Mouse (Mus musculus): ENCODE measurements around the gene Fut7. TPM values are rescaled to one million over a fixed set of nuclear protein-coding genes. Genes with fewer than 3 reads are reported as not detected.
"Not testable (repeated sequence)": the region's sequence is repeated elsewhere in the genome, so short reads cannot be mapped to it uniquely, and the experiment has no call there.

Gene Fut7
- total and polyA plus RNA-seq, 3 experiments, result 0.08 to 0.21 TPM; not detected in 1

- no peak for DNase-seq (ENCODE audit: low read depth, low spot score)
- H3K9me3 ChIP-seq (replicated peaks; ENCODE audit: insufficient read depth, low read length), result no peaks in the 10 kb centered on the region
- no peak for TF ChIP-seq SIN3A (IDR thresholded peaks at IDR 0.05; ENCODE audit: low read length)
- no peak for TF ChIP-seq E2F4 (IDR thresholded peaks at IDR 0.05; ENCODE audit: borderline replicate concordance, low read depth, low read length)
- TF ChIP-seq ZKSCAN1 (IDR thresholded peaks at IDR 0.05; ENCODE audit: low read depth, low read length), result no peak
- no peak for TF ChIP-seq ZC3H11A (IDR thresholded peaks at IDR 0.05; ENCODE audit: low read depth, low read length)
- TF ChIP-seq NELFE (IDR thresholded peaks at IDR 0.05; ENCODE audit: low read depth, low read length), result no peak
- no peak for TF ChIP-seq HCFC1 (IDR thresholded peaks at IDR 0.05; ENCODE audit: low read depth, low read length)
- no peak for TF ChIP-seq MXI1 (IDR thresholded peaks at IDR 0.05; ENCODE audit: low read depth, low read length)
- TF ChIP-seq MYC (IDR thresholded peaks at IDR 0.05; ENCODE audit: low read depth, low read length), result no peak
- peaks cover 0 to 1% of the 10 kb centered on the region in 2 experiments; a peak in 1 of 4 replicates for H3K27me3 ChIP-seq (ENCODE audit: control insufficient read depth in 1 of 2, insufficient read depth in 2 of 2, low read length in 2 of 2)
- H3K27ac ChIP-seq (ENCODE audit: control insufficient read depth, low read depth, low read length), result no peak overlapping the region
- H3K4me1 ChIP-seq (ENCODE audit: control insufficient read depth in 1 of 2, insufficient read depth in 2 of 2, low read length in 2 of 2), result no peaks in the 10 kb centered on the region
- no peaks in the 10 kb centered on the region for H3K79me2 ChIP-seq (ENCODE audit: control insufficient read depth, insufficient read depth, low read length, poor library complexity)
- H3K9ac ChIP-seq (ENCODE audit: control insufficient read depth, low read depth, low read length, poor library complexity, severe bottlenecking), result no peak overlapping the region
- H3K36me3 ChIP-seq (ENCODE audit: control insufficient read depth in 1 of 2, insufficient read depth in 2 of 2, low read length in 2 of 2), result no peaks in the 10 kb centered on the region
- no peak overlapping the region for H3K4me3 ChIP-seq (ENCODE audit: control insufficient read depth in 1 of 2, insufficient read depth in 1 of 2, low read depth in 2 of 2, low read length in 2 of 2)
Observed at GRCm38 (mm10) chr2:25408908-25409307, 14.2 kb upstream of the Fut7 start.

GRCm38 (mm10) chr2:25413436-25413835 is 9.6 kb upstream of the Fut7 start:
- H3K9me3 ChIP-seq (replicated peaks; ENCODE audit: insufficient read depth, low read length); H3K9ac ChIP-seq (ENCODE audit: control insufficient read depth, low read depth, low read length, poor library complexity, severe bottlenecking); H3K36me3 ChIP-seq (ENCODE audit: control insufficient read depth in 1 of 2, insufficient read depth in 2 of 2, low read length in 2 of 2); H3K27me3 ChIP-seq (ENCODE audit: control insufficient read depth in 1 of 2, insufficient read depth in 2 of 2, low read length in 2 of 2); H3K79me2 ChIP-seq (ENCODE audit: control insufficient read depth, insufficient read depth, low read length, poor library complexity); H3K27ac ChIP-seq (ENCODE audit: control insufficient read depth, low read depth, low read length); H3K4me1 ChIP-seq (ENCODE audit: control insufficient read depth in 1 of 2, insufficient read depth in 2 of 2, low read length in 2 of 2); H3K4me3 ChIP-seq (ENCODE audit: control insufficient read depth in 1 of 2, insufficient read depth in 1 of 2, low read depth in 2 of 2, low read length in 2 of 2): not testable (repeated sequence)
- TF ChIP-seq MYC (IDR thresholded peaks at IDR 0.05; ENCODE audit: low read depth, low read length), result 0 out of 2 replicates have a peak, but pooled peaks have one; percentile 50
- peak; percentile 48 for TF ChIP-seq SMC3 (IDR thresholded peaks at IDR 0.05; ENCODE audit: low read depth, low read length)
- TF ChIP-seq RAD21 (IDR thresholded peaks at IDR 0.05; ENCODE audit: low read depth, low read length), result peak; percentile 38
- peak in 2 of 3 experiments; percentile 19 to 50; a peak in 3 of 6 replicates for TF ChIP-seq CTCF (IDR thresholded peaks at IDR 0.05 in 2 of 3, conservative IDR thresholded peaks at IDR 0.05 in 1 of 3; ENCODE audit: control insufficient read depth in 1 of 3, insufficient read depth in 1 of 3, low read depth in 2 of 3, low read length in 3 of 3, poor library complexity in 1 of 3, severe bottlenecking in 1 of 3)
- peak; percentile 39 for DNase-seq (ENCODE audit: low read depth, low spot score)

- Histone ChIP-seq H3K4me1 (ENCODE audit: control insufficient read depth in 1 of 2, insufficient read depth in 2 of 2, low read length in 2 of 2) (peaks cover 1 to 4% of the 10 kb centered on the region in 2 experiments), H3K36me3 (ENCODE audit: control insufficient read depth in 1 of 2, insufficient read depth in 2 of 2, low read length in 2 of 2) (peaks cover 0 to under 1% of the 10 kb centered on the region in 2 experiments; a peak in 2 of 4 replicates), H3K9ac (ENCODE audit: control insufficient read depth, low read depth, low read length, poor library complexity, severe bottlenecking) (no peak overlapping the region), H3K9me3 (replicated peaks; ENCODE audit: insufficient read depth, low read length) (no peaks in the 10 kb centered on the region), H3K79me2 (ENCODE audit: control insufficient read depth, insufficient read depth, low read length, poor library complexity) (no peaks in the 10 kb centered on the region), H3K27ac (ENCODE audit: control insufficient read depth, low read depth, low read length) (no peak overlapping the region), H3K4me3 (ENCODE audit: control insufficient read depth in 1 of 2, insufficient read depth in 1 of 2, low read depth in 2 of 2, low read length in 2 of 2) (no peak overlapping the region), H3K27me3 (ENCODE audit: control insufficient read depth in 1 of 2, insufficient read depth in 2 of 2, low read length in 2 of 2) (peaks cover 4 to 6% of the 10 kb centered on the region in 2 experiments)
- TF ChIP-seq ZNF384 (IDR thresholded peaks at IDR 0.05; ENCODE audit: low read depth, low read length) (no peak), SMC3 (IDR thresholded peaks at IDR 0.05; ENCODE audit: low read depth, low read length) (no peak), GABPA (IDR thresholded peaks at IDR 0.05; ENCODE audit: low read depth, low read length) (no peak), POLR2A (IDR thresholded peaks at IDR 0.05; ENCODE audit: control insufficient read depth in 1 of 2, insufficient read depth in 1 of 2, low read depth in 1 of 2, low read length in 2 of 2, poor library complexity in 1 of 2) (no peak), UBTF (IDR thresholded peaks at IDR 0.05; ENCODE audit: borderline replicate concordance, insufficient read depth, low read depth, low read length) (no peak), TCF12 (IDR thresholded peaks at IDR 0.05; ENCODE audit: low read depth, low read length) (no peak), MEF2A (IDR thresholded peaks at IDR 0.05; ENCODE audit: extremely low read depth, insufficient replicate concordance, low read depth, low read length, poor library complexity, severe bottlenecking) (no peak), MYB (IDR thresholded peaks at IDR 0.05; ENCODE audit: low read depth, low read length) (no peak), RCOR1 (IDR thresholded peaks at IDR 0.05; ENCODE audit: low read depth, low read length) (no peak), ETS1 (IDR thresholded peaks at IDR 0.05; ENCODE audit: low read depth, low read length) (no peak), TAL1 (IDR thresholded peaks at IDR 0.05; ENCODE audit: low read length) (no peak), TBP (IDR thresholded peaks at IDR 0.05; ENCODE audit: low read depth, low read length) (no peak), RAD21 (IDR thresholded peaks at IDR 0.05; ENCODE audit: low read depth, low read length) (no peak), SIN3A (IDR thresholded peaks at IDR 0.05; ENCODE audit: low read length) (no peak), POLR2AphosphoS5 (IDR thresholded peaks at IDR 0.05; ENCODE audit: borderline replicate concordance, low read depth, low read length) (no peak)
- DNase-seq (ENCODE audit: low read depth, low spot score), result no peak
Observed at GRCm38 (mm10) chr2:25417426-25417825, 5.6 kb upstream of the Fut7 start.
